ENCODE assay signal across 20 mouse cellular contexts in the genomic region with DNA sequence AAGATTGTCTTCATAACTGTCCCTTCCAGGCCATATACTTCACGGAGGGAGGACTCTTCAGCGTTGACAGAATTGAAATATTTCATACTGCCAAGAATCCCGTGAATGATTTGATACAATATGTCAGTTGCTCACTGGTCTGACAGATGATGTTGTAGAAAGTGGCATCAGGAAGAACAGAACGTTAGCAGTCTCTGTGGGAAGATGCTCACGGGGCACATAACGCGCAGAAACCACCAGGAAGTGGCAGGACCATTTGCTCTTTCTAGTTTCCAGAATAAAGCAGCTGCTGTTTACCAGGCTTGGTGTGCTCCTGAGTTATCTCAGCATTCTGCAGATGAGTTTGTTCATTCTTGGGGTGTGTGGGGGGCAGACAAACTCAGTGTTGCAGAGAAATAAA.
A peak's percentile ranks its signal among the peaks of the same experiment; 100 is the strongest.
DNase-seq lines count a peak whose midpoint lies in the region; ATAC-seq lines count a peak whose summit lies in the region.
"Had no signal": no experiment of that assay in that cellular context is flagged by ENCODE, and none has a peak within 500 bp of the region (broad histone marks: within the 10 kb centered on the region; RNA-seq: fewer than 3 reads in every experiment).

No protein-coding gene starts in this region.

- H3K9me3 ChIP-seq in hindbrain, embryonic 12.5 days (replicated peaks): no peaks in the 10 kb centered on the region
- H3K9me3 ChIP-seq: embryonic facial prominence, embryonic 12.5 days; forebrain, embryonic 15.5 days; heart, embryonic 15.5 days; hindbrain, embryonic 10.5 days; hindbrain, embryonic 15.5 days had no signal

- DNase-seq in retina, postnatal 1 day: peak; percentile 36
- no peak for DNase-seq in retina, embryonic 14.5 days (ENCODE audit: low spot score)
- DNase-seq in layer of hippocampus, adult 8-10 months (ENCODE audit: low spot score in 2 of 2): peak; percentile 26 to 33
- peak; percentile 7 to 10 for DNase-seq in layer of hippocampus, postnatal 25 days (ENCODE audit: extremely low spot score in 1 of 2, low spot score in 1 of 2)
- DNase-seq in T-cell, adult 2 months (ENCODE audit: low spot score): no peak
- DNase-seq in urinary bladder, postnatal 25 days (ENCODE audit: low spot score): no peak
- DNase-seq: adrenal gland, postnatal 14 days; cerebellum, adult 8-10 months; cerebellum, postnatal 25 days; gastrocnemius, postnatal 14 days; heart, adult 2 months; heart, postnatal 14 days had no signal

- 83% methylated on average over 7 of the region's 7 CpGs for WGBS in hindbrain, embryonic 12.5 days

- no peak for ATAC-seq in hindbrain, embryonic 12.5 days (ENCODE audit: low FRiP score)
- ATAC-seq: activated CD4-positive, CD25-positive, alpha-beta regulatory T cell, adult 4 months; forebrain, embryonic 15.5 days had no signal

- H3K4me1 ChIP-seq in hindbrain, embryonic 12.5 days: no peaks in the 10 kb centered on the region
- H3K4me1 ChIP-seq: embryonic facial prominence, embryonic 12.5 days; forebrain, embryonic 15.5 days; heart, embryonic 15.5 days; hindbrain, embryonic 10.5 days; hindbrain, embryonic 15.5 days had no signal

- no peak overlapping the region for H3K9ac ChIP-seq in hindbrain, embryonic 12.5 days
- H3K9ac ChIP-seq: embryonic facial prominence, embryonic 12.5 days; forebrain, embryonic 15.5 days; heart, embryonic 15.5 days; hindbrain, embryonic 15.5 days had no signal

- no peaks in the 10 kb centered on the region for H3K36me3 ChIP-seq in hindbrain, embryonic 12.5 days
- H3K36me3 ChIP-seq: embryonic facial prominence, embryonic 12.5 days; forebrain, embryonic 15.5 days; heart, embryonic 15.5 days; hindbrain, embryonic 10.5 days; hindbrain, embryonic 15.5 days had no signal

- H3K4me3 ChIP-seq in hindbrain, embryonic 12.5 days: no peak overlapping the region
- H3K4me3 ChIP-seq: embryonic facial prominence, embryonic 12.5 days; forebrain, embryonic 15.5 days; heart, adult 2 months; heart, embryonic 15.5 days; hindbrain, embryonic 10.5 days; hindbrain, embryonic 15.5 days had no signal

- H3K27ac ChIP-seq in hindbrain, embryonic 12.5 days: no peak overlapping the region
- H3K27ac ChIP-seq: embryonic facial prominence, embryonic 12.5 days; forebrain, embryonic 15.5 days; heart, adult 2 months; heart, embryonic 15.5 days; hindbrain, embryonic 10.5 days; hindbrain, embryonic 15.5 days had no signal

- H3K27me3 ChIP-seq in hindbrain, embryonic 12.5 days: no peaks in the 10 kb centered on the region
- H3K27me3 ChIP-seq: embryonic facial prominence, embryonic 12.5 days; forebrain, embryonic 15.5 days; heart, embryonic 15.5 days; hindbrain, embryonic 15.5 days had no signal

- no peak overlapping the region for H3K4me2 ChIP-seq in hindbrain, embryonic 12.5 days (replicated peaks)
- H3K4me2 ChIP-seq: embryonic facial prominence, embryonic 12.5 days; forebrain, embryonic 15.5 days; heart, embryonic 11.5 days; heart, embryonic 15.5 days; hindbrain, embryonic 15.5 days had no signal

Comparison
In these comparisons a context has a peak if more than half of its experiments do, and no peak if none do; other contexts are left out.
1. DNase-seq: peak in retina, postnatal 1 day (single experiment), layer of hippocampus, adult 8-10 months (2 of 2) and layer of hippocampus, postnatal 25 days (2 of 2); none in retina, embryonic 14.5 days (single experiment), T-cell, adult 2 months (single experiment) and urinary bladder, postnatal 25 days (single experiment).